In the genomic region with DNA sequence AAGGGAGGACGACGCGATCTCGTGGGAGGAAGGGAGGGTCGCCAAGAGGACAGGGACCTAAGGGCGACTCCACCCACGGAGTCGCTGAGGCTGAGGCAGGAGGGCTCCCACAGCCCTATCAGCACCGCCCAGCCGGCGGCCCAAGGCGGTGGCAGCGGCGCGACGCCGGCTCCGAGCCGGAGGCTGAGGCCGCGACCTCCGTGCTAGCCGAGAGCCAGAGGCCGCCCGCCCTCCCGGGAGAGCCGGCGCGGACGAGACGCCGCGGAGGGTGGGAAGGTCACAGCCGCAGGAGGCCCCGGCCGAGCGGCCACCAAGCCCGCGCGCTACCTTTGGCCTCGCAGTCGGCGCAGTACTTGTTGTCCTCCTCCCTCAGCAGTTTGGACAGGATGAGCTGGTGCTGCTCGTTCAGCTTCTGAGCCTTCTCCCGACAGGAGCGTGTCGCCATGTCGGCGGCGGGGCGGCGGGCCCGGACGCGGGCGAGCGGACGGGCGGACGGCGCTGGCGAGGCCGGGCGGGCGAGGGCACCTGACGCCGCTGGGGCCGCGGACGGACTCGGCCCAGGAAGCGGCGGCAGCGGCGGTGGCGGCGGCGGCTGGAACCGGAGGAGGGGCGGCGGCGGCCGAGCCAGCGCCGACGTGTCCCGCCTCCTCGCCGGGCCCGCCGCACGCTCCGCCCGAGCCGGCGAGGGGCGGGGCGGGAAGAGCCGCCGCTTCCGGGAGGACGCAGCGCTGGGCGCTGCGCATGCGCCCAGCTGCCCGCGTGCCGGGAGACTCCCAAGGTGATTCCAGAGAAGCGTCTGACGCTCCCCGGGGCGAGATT, we compare ENCODE assay signal across 8 mouse cellular contexts. TPM values are rescaled to one million over a fixed set of nuclear protein-coding genes. Genes with fewer than 3 reads are reported as not detected.
DNase-seq lines count a peak whose midpoint lies in the region; ATAC-seq lines count a peak whose summit lies in the region.

TSS of gene Smap1 (minus strand) at position 607 of the 819 bp plus-strand sequence.

- 0 out of 2 replicates have a peak, but pooled peaks cover 4% of the 10 kb centered on the region for H3K9me3 ChIP-seq in hindbrain, embryonic 12.5 days (replicated peaks)

- ATAC-seq in hindbrain, embryonic 12.5 days (ENCODE audit: low FRiP score) = peak; percentile 95

- H3K4me1 ChIP-seq in hindbrain, embryonic 12.5 days = peaks cover 7% of the 10 kb centered on the region

- H3K4me2 ChIP-seq in hindbrain, embryonic 12.5 days (replicated peaks) = peak within 1 kb of the TSS; percentile 60

- peak within 1 kb of the TSS; percentile 92 for H3K9ac ChIP-seq in hindbrain, embryonic 12.5 days

- no peaks in the 10 kb centered on the region for H3K36me3 ChIP-seq in hindbrain, embryonic 12.5 days

- peak; percentile 95 for DNase-seq in NIH3T3 (ENCODE audit: low read depth)
- DNase-seq in cerebellum, postnatal 14 days = peak; percentile 87 to 89
- peak; percentile 43 to 60 for DNase-seq in frontal cortex, postnatal 14 days (ENCODE audit: low spot score in 2 of 2)
- DNase-seq in layer of hippocampus, postnatal 10 days (ENCODE audit: low spot score in 2 of 2) = peak; percentile 71 to 82
- peak; percentile 81 for DNase-seq in lung, postnatal 10 days
- peak; percentile 72 for DNase-seq in ovary, postnatal 14 days (ENCODE audit: low spot score)
- DNase-seq in thymus, postnatal 10 days (ENCODE audit: low spot score in 2 of 2) = peak; percentile 52 to 69

- under 1% methylated on average over 102 of the region's 113 CpGs for WGBS in hindbrain, embryonic 12.5 days

- peak within 1 kb of the TSS; percentile 95 for H3K27ac ChIP-seq in hindbrain, embryonic 12.5 days

- peak within 1 kb of the TSS; percentile 93 for H3K4me3 ChIP-seq in hindbrain, embryonic 12.5 days

- no peaks in the 10 kb centered on the region for H3K27me3 ChIP-seq in hindbrain, embryonic 12.5 days

RNA-seq across cellular contexts. Expression of gene Smap1, which starts in this region (rescaled TPM):
- 75.9 and 78.3 TPM in 2 replicates for polyA plus RNA-seq in hindbrain, embryonic 12.5 days (2016; fragmentation: Nextera tagmentation; extraction: Ambion mirVana)
- total RNA-seq in layer of hippocampus, postnatal 10 days (2021) = 100 to 1,000 TPM; 192 to 197 TPM

Comparison
In these comparisons a context has a peak if more than half of its experiments do, and no peak if none do; other contexts are left out.
1. Peak in every context shown above with its lines: DNase-seq, ATAC-seq, H3K4me3 ChIP-seq and H3K27ac ChIP-seq.